Mouse (Mus musculus): ENCODE measurements at regions not wholly inside any gene's neighbourhood (a gene's known extent, or its start where the extent isn't known, plus 50 kb on each side); places are given as distances from the start of the nearest gene placed in this dataset.
"Not testable (repeated sequence)": the region's sequence is repeated elsewhere in the genome, so short reads cannot be mapped to it uniquely, and the experiment has no call there.

DNA sequence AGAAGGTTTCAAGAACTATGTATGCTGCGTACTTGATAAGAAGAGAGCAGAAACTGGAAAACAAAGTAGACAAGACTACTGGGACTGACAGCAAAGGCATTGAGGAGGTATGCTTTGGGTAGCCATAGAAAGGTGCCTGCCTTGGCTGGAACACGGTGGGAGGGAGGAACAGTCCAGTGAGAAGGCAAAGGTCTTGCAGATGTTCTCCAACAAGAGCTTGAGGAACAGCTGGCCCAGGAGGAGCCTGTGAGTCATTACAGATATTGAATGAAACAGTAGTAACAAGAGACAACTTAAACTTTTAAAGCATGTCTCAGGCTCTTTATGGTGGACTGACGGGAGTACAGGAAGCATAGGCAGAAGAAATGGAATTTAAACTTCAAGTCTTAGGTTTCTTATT is 424.9 kb upstream of the Sphkap start:
- no peak for DNase-seq

GRCm38 (mm10) chr1:83831900-83832535 is 424.0 kb upstream of the Sphkap start:
- no peak for DNase-seq

- DNase-seq, result no peak
Observed at GRCm38 (mm10) chr1:83830025-83830645, 422.1 kb upstream of the Sphkap start.

- DNase-seq, result not testable (repeated sequence)
Observed at GRCm38 (mm10) chr1:83811162-83811561, 403.2 kb upstream of the Sphkap start.

GRCm38 (mm10) chr1:83808432-83808831 is 400.4 kb upstream of the Sphkap start:
- DNase-seq, result peak; percentile 16 to 34

GRCm38 (mm10) chr1:83803345-83804041 is 395.5 kb upstream of the Sphkap start:
- no peak for DNase-seq

- DNase-seq, result no peak
Observed at GRCm38 (mm10) chr1:83801759-83802158, 393.8 kb upstream of the Sphkap start.

DNA sequence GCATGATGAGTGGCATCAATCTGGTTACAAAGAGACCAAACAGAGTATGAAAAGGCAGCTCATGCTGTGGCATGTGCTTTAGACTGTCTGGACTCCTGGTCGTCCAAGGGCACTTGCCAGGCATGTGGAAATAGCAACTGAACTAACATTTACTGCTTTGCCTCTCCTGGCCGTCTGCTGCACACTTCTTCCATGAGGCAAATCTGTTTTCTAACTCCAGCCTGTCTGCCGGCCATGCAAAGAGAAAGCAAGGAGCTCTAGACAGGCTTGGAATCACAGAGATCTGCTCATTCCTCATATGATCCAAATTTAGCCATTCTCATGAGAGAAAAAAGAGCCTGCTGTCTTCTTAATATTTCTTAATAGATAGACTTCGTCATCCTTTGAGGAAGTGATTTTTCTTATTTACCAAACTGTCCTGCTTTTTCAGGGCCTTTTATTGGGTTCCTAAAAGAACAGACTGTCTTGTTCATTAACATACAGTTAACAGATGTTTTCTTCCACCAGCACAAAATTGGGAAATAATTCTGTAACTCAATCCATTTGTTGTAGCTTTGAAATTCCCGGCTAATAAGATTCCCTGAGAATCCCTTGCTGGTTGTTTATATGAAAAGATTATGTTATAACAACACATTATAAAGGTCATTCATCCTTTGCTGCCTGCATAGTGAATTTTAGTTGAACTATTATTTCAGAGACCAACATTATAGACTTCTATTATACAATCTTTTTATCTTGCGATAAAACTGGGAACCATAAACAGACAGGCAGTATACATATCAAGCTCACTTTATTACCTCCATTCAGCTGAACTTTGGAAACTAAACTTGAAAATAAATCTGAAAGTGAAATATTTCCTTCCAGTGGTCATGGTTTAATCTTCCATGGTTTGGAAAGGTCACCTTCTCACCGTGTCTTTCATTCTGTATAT is 389.2 kb upstream of the Sphkap start:
- DNase-seq, result no peak

DNA sequence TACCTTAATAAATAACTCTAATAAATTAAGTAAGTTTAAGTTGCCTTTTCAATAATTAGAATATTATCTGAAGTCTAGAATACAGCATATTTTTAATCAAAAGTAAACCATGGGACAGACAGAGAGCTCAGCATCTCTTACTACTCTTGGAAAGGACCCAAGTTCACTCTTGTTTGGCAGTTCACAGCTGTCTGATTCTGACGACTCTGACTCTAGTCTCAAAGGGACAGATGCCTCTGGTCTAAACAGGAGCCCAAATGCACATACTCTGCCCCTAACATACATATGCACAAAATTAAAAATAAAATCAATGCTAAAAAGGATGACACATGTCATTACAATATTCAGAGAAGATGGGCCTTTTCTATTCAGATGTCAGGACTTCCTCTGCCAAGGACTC is 369.2 kb upstream of the Sphkap start:
- no peak for DNase-seq

- peak in 1 of 2 experiments; percentile 10 for DNase-seq
Observed at GRCm38 (mm10) chr1:83771160-83771559, 363.2 kb upstream of the Sphkap start.

- no peak for DNase-seq
Observed at GRCm38 (mm10) chr1:83761499-83761898, 353.5 kb upstream of the Sphkap start.

DNA sequence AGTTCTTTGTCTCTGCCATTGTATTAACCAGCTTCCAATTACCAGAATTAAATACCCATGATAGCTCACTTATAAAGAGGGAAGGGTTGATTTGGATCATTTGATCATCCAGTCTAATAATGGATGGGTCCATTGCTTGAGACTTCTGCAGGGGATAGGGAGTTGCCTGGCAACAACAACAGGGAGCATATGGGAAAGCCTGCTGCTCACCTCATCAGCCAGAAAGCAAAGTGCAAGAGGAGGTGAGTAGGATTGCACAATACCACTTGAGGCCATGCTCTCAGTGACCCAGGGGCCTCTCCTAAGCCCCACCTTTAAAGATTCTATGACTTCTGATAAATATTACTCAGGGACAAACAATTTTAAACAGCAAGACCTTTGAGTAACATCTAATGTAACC is 348.9 kb upstream of the Sphkap start:
- no peak for DNase-seq

- DNase-seq, result no peak
Observed at GRCm38 (mm10) chr1:83755336-83755735, 347.3 kb upstream of the Sphkap start.

DNA sequence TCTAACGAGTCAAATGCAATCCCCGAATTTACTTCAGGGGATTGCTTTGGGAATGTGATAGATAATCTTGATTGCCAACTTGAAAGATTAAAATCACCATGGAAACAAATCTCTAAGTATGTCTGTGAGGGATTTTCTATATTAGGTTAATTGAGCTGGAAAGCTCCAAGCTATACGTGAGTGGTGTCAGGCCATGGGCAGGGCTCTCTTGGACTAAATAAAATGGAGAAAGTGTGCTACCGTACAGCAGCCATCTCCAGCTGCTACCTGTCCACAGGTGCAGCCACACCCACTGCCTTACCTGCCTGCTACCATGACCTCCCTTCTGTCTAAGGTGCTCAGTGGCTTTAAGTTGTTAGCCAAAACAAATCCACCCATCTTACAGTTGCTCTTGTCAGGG is 345.0 kb upstream of the Sphkap start:
- no peak for DNase-seq

DNA sequence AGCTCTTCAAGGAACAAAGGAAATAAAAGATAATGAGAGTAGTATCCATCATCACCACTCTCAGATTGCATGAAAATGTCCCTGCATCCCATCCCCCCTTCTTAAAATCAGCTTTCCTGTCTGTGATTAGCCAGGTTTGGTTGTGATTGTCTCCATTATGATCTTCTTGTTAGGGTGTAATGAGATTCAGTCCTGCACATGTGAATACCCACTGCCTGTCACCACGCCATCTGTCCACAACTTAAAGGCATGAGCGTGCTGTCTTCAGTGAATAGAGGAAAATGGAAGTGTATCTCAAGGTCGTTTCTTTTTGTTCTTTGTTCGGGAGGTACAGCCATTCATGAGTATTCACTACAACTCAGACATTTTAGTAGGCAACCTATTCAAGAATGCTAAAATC is 341.0 kb upstream of the Sphkap start:
- DNase-seq, result no peak

- no peak for DNase-seq
Observed at GRCm38 (mm10) chr1:83748061-83748460, 340.1 kb upstream of the Sphkap start.

DNA sequence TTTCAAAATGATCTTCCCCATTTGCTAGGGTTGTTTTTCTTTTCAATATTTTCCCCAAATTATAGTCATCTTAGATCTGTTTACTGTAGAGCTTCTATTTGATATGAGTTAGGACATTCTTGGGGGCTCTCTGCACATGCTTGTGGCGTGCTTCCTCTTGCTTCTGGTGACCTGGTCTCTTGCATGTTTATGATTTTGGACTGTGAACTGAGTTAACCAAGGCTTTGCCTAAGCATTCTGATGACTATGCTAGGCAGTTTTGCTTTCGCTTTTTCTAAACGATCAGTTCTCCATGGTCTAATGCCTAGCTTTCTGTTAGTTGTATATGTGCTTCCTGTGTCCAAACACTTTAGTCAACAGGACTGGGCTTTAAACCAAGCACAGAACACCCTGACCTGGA is 339.4 kb upstream of the Sphkap start:
- DNase-seq, result no peak

- peak; percentile 7 to 36 for DNase-seq
Observed at GRCm38 (mm10) chr1:83746036-83746435, 338.0 kb upstream of the Sphkap start.

DNA sequence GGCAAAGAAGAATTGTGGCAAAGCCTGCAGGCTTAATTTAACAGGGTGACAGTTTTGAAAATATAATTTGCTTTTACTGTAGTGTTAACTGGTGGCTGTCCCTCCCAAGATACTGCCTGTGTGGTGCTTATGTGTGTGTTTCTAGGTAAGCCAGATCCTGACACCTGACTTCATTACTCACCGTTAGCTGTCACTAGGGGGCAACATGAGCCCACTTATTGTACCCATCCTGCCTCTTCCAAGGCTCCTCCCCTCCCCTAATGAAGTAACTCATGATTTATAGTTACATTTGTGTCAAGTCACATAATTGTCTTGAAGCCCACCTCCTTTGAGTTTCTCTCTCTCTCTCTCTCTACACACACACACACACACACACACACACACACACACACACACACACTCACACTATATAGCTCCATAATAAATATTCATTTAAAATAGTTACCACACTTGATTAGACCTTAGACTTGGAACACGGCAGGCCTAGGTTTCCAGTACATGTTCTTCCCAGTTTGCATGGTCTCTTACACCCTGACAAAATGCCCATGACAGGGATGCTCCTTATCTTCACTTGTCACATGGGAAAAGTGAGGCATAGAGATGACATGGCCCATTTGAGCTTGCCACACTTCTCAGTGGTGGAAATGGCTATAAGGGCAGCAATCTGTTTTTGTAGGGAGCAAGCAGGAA is 328.6 kb upstream of the Sphkap start:
- peak in 1 of 2 experiments; percentile 32 for DNase-seq

- no peak for DNase-seq
Observed at GRCm38 (mm10) chr1:83731682-83732081, 323.7 kb upstream of the Sphkap start.

- DNase-seq, result no peak
Observed at GRCm38 (mm10) chr1:83728810-83729209, 320.8 kb upstream of the Sphkap start.

DNA sequence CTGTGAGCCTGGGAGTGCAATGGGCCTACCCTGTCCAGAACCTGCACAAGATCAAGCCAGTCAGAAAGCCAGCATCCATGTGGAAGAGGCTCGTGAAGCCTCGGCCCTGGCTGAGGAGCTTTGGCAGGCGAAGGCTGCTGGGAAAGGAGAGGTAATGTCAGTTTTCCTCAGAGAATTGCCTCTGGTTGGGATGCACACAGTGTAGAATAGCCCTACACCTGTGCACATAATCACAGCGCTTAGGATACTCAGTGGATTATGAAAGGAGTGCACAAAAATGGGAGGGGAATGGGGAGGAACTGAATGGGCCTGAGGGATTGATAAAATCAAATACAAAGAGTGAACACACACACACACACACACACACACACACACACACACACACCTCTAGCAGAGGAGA is 319.9 kb upstream of the Sphkap start:
- DNase-seq, result no peak

Measured in adrenal gland, postnatal 36 days (tissue).